Mouse (Mus musculus) kidney, adult 2 months (tissue): ENCODE data around the gene Cdip1.

Experiments used
- CTCF ChIP-seq: fragments of 200-500 bp; conservative IDR thresholded peaks from 2 replicates; pipeline ENCODE4 v1.5.1; 2011; ENCODE audit warnings: low read depth, mild to moderate bottlenecking, control low read depth, low read length, moderate library complexity, mixed read lengths; ENCODE audit not compliant: insufficient read depth, insufficient read length
- POLR2A ChIP-seq: fragments of 200-500 bp; IDR thresholded peaks from one replicate; pipeline ENCODE4 v1.6.1; 2011; ENCODE audit warnings: low read depth, low read length, control low read depth

DNA sequence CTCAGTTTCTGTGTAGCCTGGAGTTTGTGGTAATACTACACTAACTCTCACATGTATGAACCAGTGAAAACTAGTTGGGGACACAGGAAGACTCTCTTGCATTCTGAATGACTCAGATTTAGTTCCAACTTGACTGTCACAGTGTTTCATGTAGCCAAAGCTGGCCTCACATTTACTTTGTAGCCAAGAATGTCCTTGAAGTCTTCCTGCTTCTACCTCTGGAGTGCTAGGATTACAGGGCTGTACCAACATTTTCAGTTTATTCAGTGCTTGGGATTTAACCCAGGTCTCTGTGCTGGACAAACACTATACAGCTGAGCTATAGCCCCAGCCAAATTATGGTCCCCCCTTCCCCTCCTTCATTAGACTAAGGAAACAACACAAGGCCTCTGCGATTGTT is 47.9 kb downstream of the Cdip1 start:
- TF ChIP-seq CTCF (no peak), POLR2A (no peak)
